Mouse (Mus musculus) erythroblast, embryonic 14.5 days (primary cell): Measurements from ENCODE around the gene Gm16427. TPM values are rescaled to one million over a fixed set of nuclear protein-coding genes. Genes with fewer than 3 reads are reported as not detected.
"Not testable (repeated sequence)": the region's sequence is repeated elsewhere in the genome, so short reads cannot be mapped to it uniquely, and the experiment has no call there.

ENCODE experiments used
- H3K27me3 ChIP-seq: 2 replicates; pipeline ENCODE4 v1.6.1; 2012; ENCODE audit warnings: inconsistent platforms; ENCODE audit not compliant: control insufficient read depth
- H3K36me3 ChIP-seq: 2 replicates; pipeline ENCODE4 v1.6.1; 2012; ENCODE audit warnings: mild to moderate bottlenecking, inconsistent platforms; ENCODE audit not compliant: control insufficient read depth
- H3K4me1 ChIP-seq: 2 replicates; pipeline ENCODE4 v1.6.1; 2012; ENCODE audit warnings: inconsistent platforms; ENCODE audit not compliant: control insufficient read depth
- H3K4me3 ChIP-seq: replicated peaks from 2 replicates; pipeline ENCODE3; 2012; ENCODE audit warnings: moderate library complexity, mild to moderate bottlenecking, inconsistent platforms
- H3K9me3 ChIP-seq: 2 replicates; pipeline ENCODE4 v1.6.1; 2012; ENCODE audit warnings: low read length, inconsistent platforms, mixed read lengths; ENCODE audit not compliant: control insufficient read depth
- polyA plus RNA-seq: library from polyadenylated mRNA; stranded (reverse); fragments of >175 nt; gene quantifications from 2 replicates; pipeline ENCODE4 v1.2.3, GENCODE M21; 2012

Gene Gm16427
- polyA plus RNA-seq = not detected in 2 replicates

DNA sequence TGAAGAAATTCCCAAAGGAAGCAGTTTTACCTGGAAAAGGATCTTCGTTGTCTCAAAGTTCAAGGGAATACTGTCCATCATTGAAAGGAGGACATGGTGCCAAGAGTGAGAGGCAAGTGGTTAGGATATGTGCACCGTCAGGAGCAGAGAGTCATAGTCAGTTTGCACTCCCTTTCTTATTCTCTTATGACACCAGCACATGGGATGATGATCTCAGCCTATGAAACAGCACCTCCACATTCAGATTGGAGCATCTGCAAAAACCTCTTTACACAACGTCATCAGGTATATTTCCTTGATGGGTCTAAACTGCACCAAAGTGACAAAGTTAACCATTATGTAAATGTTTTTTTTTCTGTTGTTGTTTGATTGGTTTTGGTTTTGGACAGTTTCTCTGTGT, at the start of gene Gm16427:
TSS of gene Gm16427 (minus strand) at position 101 of the 400 bp plus-strand sequence.
- not testable (repeated sequence) for H3K27me3 ChIP-seq, H3K36me3 ChIP-seq, H3K4me1 ChIP-seq, H3K9me3 ChIP-seq, H3K4me3 ChIP-seq

Other genes starting within 250 kb of the Gm16427 start
- gene C87414, start 131.4 kb upstream of the Gm16427 start, polyA plus RNA-seq = not detected in 2 replicates